Mouse (Mus musculus): ENCODE data around the gene 1110065P20Rik. TPM values are rescaled to one million over a fixed set of nuclear protein-coding genes. Genes with fewer than 3 reads are reported as not detected.

Gene 1110065P20Rik
- total and polyA plus RNA-seq, 3 experiments: 8.4 to 25.6 (median 12.7) TPM

DNA sequence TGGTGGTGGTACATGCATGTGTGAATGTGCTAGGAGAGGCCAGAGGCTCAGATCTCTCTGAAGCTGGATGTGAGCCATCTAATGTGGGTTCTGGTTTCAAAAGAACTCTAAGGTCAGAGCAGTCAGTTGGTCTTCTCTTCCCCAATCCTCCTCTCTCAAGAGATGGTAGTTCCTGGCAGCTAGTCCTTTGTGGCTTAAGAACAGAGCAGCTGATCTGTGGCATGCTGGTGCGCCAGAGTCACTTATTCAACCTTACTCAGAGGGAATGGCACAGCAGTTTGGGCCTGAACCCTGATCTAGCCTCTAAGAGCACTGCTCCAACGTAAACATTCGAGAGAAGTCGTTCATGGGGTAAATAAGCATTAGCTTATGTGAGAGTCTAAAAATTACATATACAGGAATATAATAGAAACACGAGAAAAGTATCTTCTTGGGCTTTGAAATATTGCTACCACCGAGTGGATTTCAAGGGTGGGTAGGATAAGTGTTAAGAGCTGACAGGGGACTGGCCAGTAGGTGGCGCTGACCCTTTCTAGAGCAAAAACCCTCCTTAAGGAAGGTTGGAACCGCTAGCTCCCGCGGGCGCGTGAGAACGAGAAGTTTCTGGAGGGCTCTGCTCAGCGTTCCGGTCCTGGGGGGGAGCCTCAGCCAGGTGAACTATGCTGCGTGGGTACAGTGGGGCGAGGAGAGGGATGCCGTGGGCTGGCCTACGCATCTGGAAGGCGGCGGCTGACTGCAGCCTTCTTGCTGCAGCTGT is 49.3 kb downstream of the 1110065P20Rik start, which contains the start of gene Mtf1:
Gene Mtf1 (plus strand): TSS at position 553 of the 757 bp plus-strand sequence.
- peaks cover 54% of the 10 kb centered on the region for H3K4me1 ChIP-seq (ENCODE audit: insufficient read depth, low read depth, low read length)
- H3K4me3 ChIP-seq (ENCODE audit: low read depth, low read length): peak within 1 kb of the TSS; percentile 96
- H3K27me3 ChIP-seq (ENCODE audit: insufficient read depth, low read length): no peaks in the 10 kb centered on the region
- ATAC-seq (ENCODE audit: extremely low read depth, insufficient number of reproducible peaks, low FRiP score, poor library complexity, severe bottlenecking) (peak; percentile 35), DNase-seq (ENCODE audit: low spot score) (peak; percentile 53)
- H3K36me3 ChIP-seq (replicated peaks): peaks cover 77% of the 10 kb centered on the region
- no peaks in the 10 kb centered on the region for H3K9me3 ChIP-seq (replicated peaks)
- no peak for TF ChIP-seq GATA1 (IDR thresholded peaks at IDR 0.05; ENCODE audit: borderline replicate concordance, low read length)
- no peak for TF ChIP-seq GATA2 (IDR thresholded peaks at IDR 0.05; ENCODE audit: borderline replicate concordance, low read depth, low read length)
- peak; percentile 52 for TF ChIP-seq CTCF (IDR thresholded peaks at IDR 0.05; ENCODE audit: low read depth, low read length)
- TF ChIP-seq POLR2AphosphoS5 (IDR thresholded peaks at IDR 0.05; ENCODE audit: insufficient replicate concordance, low read depth, low read length): no peak
- TF ChIP-seq TAL1 (conservative IDR thresholded peaks at IDR 0.05; ENCODE audit: low read depth, low read length): no peak

Other genes starting within 250 kb of the 1110065P20Rik start
- gene 3100002H09Rik, start 240.4 kb downstream of the 1110065P20Rik start, total RNA-seq (2014; fragmentation: Nextera tagmentation): not detected in 2 replicates
- 0.27 TPM in 1 of 2 replicates, not detected in the other for gene 3100002H09Rik, start 240.4 kb downstream of the 1110065P20Rik start, total RNA-seq (2017)
- not detected in 2 replicates for gene 3100002H09Rik, start 240.4 kb downstream of the 1110065P20Rik start, polyA plus RNA-seq (2012)
- not detected in 2 replicates for gene Pou3f1, start 194.4 kb downstream of the 1110065P20Rik start, total RNA-seq (2014; fragmentation: Nextera tagmentation)
- gene Pou3f1, start 194.4 kb downstream of the 1110065P20Rik start, total RNA-seq (2017): 0.05 TPM in 1 of 2 replicates, not detected in the other
- gene Pou3f1, start 194.4 kb downstream of the 1110065P20Rik start, polyA plus RNA-seq (2012): not detected in 2 replicates
- gene Utp11, start 157.6 kb downstream of the 1110065P20Rik start, total RNA-seq (2014; fragmentation: Nextera tagmentation): 80.4 and 94.2 TPM in 2 replicates
- 69.2 and 94.3 TPM in 2 replicates for gene Utp11, start 157.6 kb downstream of the 1110065P20Rik start, total RNA-seq (2017)
- gene Utp11, start 157.6 kb downstream of the 1110065P20Rik start, polyA plus RNA-seq (2012): 12.6 and 16.7 TPM in 2 replicates
- 22.9 and 29.7 TPM in 2 replicates for gene Fhl3, start 150.5 kb downstream of the 1110065P20Rik start, total RNA-seq (2014; fragmentation: Nextera tagmentation)
- 13.5 and 15.2 TPM in 2 replicates for gene Fhl3, start 150.5 kb downstream of the 1110065P20Rik start, total RNA-seq (2017)
- 27.6 and 28.2 TPM in 2 replicates for gene Fhl3, start 150.5 kb downstream of the 1110065P20Rik start, polyA plus RNA-seq (2012)
- 106 and 126 TPM in 2 replicates for gene Sf3a3, start 136.4 kb downstream of the 1110065P20Rik start, total RNA-seq (2014; fragmentation: Nextera tagmentation)
- 168 and 172 TPM in 2 replicates for gene Sf3a3, start 136.4 kb downstream of the 1110065P20Rik start, total RNA-seq (2017)
- gene Sf3a3, start 136.4 kb downstream of the 1110065P20Rik start, polyA plus RNA-seq (2012): 53.7 and 56.7 TPM in 2 replicates
- gene Inpp5b, start 109.3 kb downstream of the 1110065P20Rik start, total RNA-seq (2014; fragmentation: Nextera tagmentation): 127 and 141 TPM in 2 replicates
- 119 and 128 TPM in 2 replicates for gene Inpp5b, start 109.3 kb downstream of the 1110065P20Rik start, total RNA-seq (2017)
- gene Inpp5b, start 109.3 kb downstream of the 1110065P20Rik start, polyA plus RNA-seq (2012): 48.3 and 51.4 TPM in 2 replicates
- 21.5 and 31.5 TPM in 2 replicates for gene Mtf1, start 49.1 kb downstream of the 1110065P20Rik start, total RNA-seq (2014; fragmentation: Nextera tagmentation)
- 20.7 and 22.5 TPM in 2 replicates for gene Mtf1, start 49.1 kb downstream of the 1110065P20Rik start, total RNA-seq (2017)
- 7.6 and 9.7 TPM in 2 replicates for gene Mtf1, start 49.1 kb downstream of the 1110065P20Rik start, polyA plus RNA-seq (2012)
- gene Yrdc, start 517 bp downstream of the 1110065P20Rik start, total RNA-seq (2014; fragmentation: Nextera tagmentation): 27.1 and 47.2 TPM in 2 replicates
- gene Yrdc, start 517 bp downstream of the 1110065P20Rik start, total RNA-seq (2017): 29.2 and 33.5 TPM in 2 replicates
- 14.1 and 17.8 TPM in 2 replicates for gene Yrdc, start 517 bp downstream of the 1110065P20Rik start, polyA plus RNA-seq (2012)
- not detected in 2 replicates for gene Maneal, start 11.0 kb upstream of the 1110065P20Rik start, total RNA-seq (2014; fragmentation: Nextera tagmentation)
- gene Maneal, start 11.0 kb upstream of the 1110065P20Rik start, total RNA-seq (2017): 0.06 and 0.33 TPM in 2 replicates
- gene Maneal, start 11.0 kb upstream of the 1110065P20Rik start, polyA plus RNA-seq (2012): not detected in 2 replicates
- gene Epha10, start 29.7 kb upstream of the 1110065P20Rik start, total RNA-seq (2014; fragmentation: Nextera tagmentation): not detected in 2 replicates
- gene Epha10, start 29.7 kb upstream of the 1110065P20Rik start, total RNA-seq (2017): 0.16 TPM in 1 of 2 replicates, not detected in the other
- not detected in 2 replicates for gene Epha10, start 29.7 kb upstream of the 1110065P20Rik start, polyA plus RNA-seq (2012)
- 10.2 and 15.0 TPM in 2 replicates for gene 9930104L06Rik, start 85.9 kb upstream of the 1110065P20Rik start, total RNA-seq (2014; fragmentation: Nextera tagmentation)
- 12.2 and 16.9 TPM in 2 replicates for gene 9930104L06Rik, start 85.9 kb upstream of the 1110065P20Rik start, total RNA-seq (2017)
- gene 9930104L06Rik, start 85.9 kb upstream of the 1110065P20Rik start, polyA plus RNA-seq (2012): 2.9 and 4.3 TPM in 2 replicates
- gene Cdca8, start 88.1 kb upstream of the 1110065P20Rik start, total RNA-seq (2014; fragmentation: Nextera tagmentation): 102 and 129 TPM in 2 replicates
- 90.3 and 106 TPM in 2 replicates for gene Cdca8, start 88.1 kb upstream of the 1110065P20Rik start, total RNA-seq (2017)
- gene Cdca8, start 88.1 kb upstream of the 1110065P20Rik start, polyA plus RNA-seq (2012): 141 and 184 TPM in 2 replicates
- gene Rspo1, start 135.2 kb upstream of the 1110065P20Rik start, total RNA-seq (2014; fragmentation: Nextera tagmentation): not detected in 2 replicates
- not detected in 2 replicates for gene Rspo1, start 135.2 kb upstream of the 1110065P20Rik start, total RNA-seq (2017)
- not detected in 2 replicates for gene Rspo1, start 135.2 kb upstream of the 1110065P20Rik start, polyA plus RNA-seq (2012)
- gene Gnl2, start 165.4 kb upstream of the 1110065P20Rik start, total RNA-seq (2014; fragmentation: Nextera tagmentation): 176 and 187 TPM in 2 replicates
- 165 and 200 TPM in 2 replicates for gene Gnl2, start 165.4 kb upstream of the 1110065P20Rik start, total RNA-seq (2017)
- 110 and 111 TPM in 2 replicates for gene Gnl2, start 165.4 kb upstream of the 1110065P20Rik start, polyA plus RNA-seq (2012)
- gene Dnali1, start 214.5 kb upstream of the 1110065P20Rik start, total RNA-seq (2014; fragmentation: Nextera tagmentation): not detected in 2 replicates
- gene Dnali1, start 214.5 kb upstream of the 1110065P20Rik start, total RNA-seq (2017): 0.11 TPM in 1 of 2 replicates, not detected in the other
- 0.02 TPM in 2 replicates for gene Dnali1, start 214.5 kb upstream of the 1110065P20Rik start, polyA plus RNA-seq (2012)
- gene Snip1, start 215.5 kb upstream of the 1110065P20Rik start, total RNA-seq (2014; fragmentation: Nextera tagmentation): 25.7 and 30.0 TPM in 2 replicates
- 41.7 and 52.4 TPM in 2 replicates for gene Snip1, start 215.5 kb upstream of the 1110065P20Rik start, total RNA-seq (2017)
- 36.5 and 49.6 TPM in 2 replicates for gene Snip1, start 215.5 kb upstream of the 1110065P20Rik start, polyA plus RNA-seq (2012)
- gene Meaf6, start 233.9 kb upstream of the 1110065P20Rik start, total RNA-seq (2014; fragmentation: Nextera tagmentation): 50.7 and 54.2 TPM in 2 replicates
- 31.8 and 43.4 TPM in 2 replicates for gene Meaf6, start 233.9 kb upstream of the 1110065P20Rik start, total RNA-seq (2017)
- gene Meaf6, start 233.9 kb upstream of the 1110065P20Rik start, polyA plus RNA-seq (2012): 75.0 and 79.4 TPM in 2 replicates

Measured in G1E (cell line).